Mouse (Mus musculus): ENCODE data around the gene Fosb.

Fosb gene

DNA sequence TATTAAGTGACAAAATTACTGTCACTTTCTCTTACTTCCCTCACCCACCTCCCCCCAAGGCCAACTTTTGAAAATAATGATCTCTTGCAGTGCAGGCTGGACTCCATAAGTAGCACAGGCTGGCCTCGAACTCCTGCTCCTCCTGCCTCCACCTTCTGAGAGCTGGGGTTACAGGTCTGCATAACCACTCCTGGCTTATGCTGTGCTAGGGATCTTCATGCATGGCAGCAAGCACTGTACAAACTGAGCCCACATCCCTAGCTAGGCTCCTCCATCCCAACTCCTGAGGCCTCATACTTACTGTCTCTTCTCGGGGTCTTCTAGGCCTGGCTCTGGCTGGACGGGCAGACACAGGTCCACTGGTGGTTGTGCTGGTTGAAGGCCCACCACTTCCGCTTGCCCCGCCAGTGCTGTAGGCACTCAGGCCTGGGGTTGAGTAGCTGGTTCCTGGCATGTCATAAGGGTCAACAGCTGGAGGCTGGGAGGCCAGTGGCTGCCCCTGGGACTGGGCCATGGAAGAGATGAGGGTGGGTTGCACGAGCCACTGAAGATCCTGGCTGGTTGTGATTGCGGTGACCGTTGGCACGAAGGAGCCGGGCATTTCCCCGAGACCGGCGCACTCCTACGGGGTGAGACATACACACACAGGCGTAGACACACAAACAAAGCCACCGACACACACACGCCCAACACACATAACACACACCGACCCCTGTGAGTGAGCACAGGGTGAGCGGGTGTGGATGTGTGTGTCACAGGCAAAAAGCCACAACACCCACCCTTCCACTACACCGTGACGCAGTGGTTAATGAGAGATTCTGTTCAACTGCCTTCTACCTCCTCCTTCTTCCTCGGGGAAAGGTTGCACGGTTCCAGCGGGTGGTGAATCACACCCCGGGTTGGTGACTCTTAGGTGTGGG lies 2.8 kb downstream of the Fosb start:
- DNase-seq (ENCODE audit: low spot score), result no peak

DNA sequence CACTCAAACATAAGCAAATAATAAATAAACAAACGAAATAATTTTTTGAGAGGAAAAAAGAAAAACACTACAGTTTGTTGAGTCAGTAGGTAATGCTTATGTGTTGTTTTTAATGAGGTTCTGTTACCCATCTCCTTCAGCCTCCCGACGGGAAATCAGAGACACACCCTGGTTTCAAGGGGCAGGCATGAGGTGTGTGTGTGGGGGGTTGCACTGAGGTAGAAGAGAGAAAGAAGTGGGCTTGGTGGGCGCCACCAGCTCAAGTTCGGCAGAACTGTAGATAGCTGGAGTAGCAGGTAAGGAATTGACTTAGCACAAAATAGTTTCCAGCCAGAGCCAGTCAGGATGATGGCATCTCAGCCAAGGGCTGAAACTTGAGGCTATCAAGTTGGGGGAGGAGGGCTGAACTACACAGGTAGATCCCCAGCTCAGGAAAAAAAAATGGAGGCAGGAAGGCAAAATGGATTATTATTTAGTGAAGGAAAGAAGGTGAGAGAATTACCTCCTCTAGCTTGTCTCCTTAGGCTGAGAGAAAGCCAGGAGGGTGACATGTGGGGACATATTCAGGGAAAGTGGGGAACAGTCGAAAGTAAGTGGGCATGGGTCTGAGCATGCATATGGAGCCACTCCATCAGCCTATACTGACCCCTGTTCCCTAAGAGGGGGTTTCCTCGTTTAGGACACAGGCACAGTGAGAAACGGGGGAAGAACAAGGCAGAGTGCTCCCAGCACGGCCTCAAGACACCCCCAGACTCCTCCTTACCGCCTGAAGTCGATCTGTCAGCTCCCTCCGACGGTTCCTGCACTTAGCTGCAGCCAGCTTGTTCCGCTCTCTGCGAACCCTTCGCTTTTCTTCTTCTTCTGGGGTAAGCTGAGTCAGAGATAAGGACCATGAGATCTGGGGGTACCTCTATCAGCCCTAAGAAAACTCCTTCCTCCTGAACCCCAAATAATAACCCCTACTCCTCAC lies 3.8 kb downstream of the Fosb start:
- DNase-seq (ENCODE audit: low spot score), result no peak

DNA sequence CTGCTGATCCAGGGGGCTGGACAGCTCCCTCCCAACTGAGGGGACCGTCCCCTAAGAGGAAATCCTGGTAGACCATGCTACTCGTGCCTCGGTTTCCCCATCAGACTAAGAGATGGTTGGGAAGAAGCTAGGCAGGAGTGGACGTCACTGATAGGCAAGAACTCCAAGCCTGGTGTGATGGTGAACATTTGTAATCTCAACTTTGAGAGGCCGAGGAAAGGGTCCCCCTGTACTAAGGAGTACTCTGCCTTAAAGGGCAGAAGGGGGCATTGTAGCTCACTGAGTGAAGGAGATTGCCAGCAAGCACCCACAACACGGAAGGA lies 4.5 kb downstream of the Fosb start:
- DNase-seq (ENCODE audit: low spot score), result no peak

DNA sequence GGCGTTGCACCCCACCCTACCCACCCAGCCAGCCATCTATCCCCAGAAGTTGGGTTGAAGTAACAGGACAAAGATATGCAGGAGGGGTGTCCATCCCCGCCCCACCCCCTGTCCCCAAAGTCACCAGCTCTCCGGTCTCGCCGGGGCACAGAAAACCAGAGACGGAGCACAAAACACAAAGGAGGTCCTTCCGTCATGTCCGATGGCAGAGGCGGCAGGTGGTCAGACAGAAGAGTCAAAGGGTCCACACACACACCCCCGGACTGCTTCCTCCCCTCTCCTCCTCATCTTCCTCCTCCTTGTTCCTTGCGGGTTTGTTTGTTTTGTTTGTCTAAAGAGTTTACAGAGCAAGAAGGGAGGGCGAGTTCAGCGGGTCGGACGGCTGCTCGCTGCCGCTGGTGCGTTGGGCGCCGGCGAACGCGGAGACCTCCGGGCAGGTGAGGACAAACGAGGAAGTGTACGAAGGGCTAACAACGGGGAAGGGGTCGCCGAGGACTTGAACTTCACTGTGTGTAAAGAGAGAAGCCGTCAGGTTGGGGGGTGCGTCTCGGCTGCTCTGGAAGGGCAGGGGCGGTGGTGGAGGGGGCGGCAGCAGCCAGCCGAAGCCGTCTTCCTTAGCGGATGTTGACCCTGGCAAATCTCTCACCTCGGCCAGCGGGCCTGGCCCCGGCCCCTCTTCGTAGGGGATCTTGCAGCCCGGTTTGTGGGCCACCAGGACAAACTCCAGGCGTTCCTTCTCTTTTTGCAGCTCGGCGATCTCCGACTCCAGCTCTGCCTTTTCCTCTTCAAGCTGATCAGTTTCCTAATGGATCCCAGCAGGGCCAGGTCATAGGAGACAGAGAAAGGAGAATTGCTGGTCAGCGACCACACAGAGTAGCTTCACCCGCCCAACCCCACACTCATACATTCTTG lies 5.1 kb downstream of the Fosb start:
- no peak for DNase-seq (ENCODE audit: low spot score)

DNA sequence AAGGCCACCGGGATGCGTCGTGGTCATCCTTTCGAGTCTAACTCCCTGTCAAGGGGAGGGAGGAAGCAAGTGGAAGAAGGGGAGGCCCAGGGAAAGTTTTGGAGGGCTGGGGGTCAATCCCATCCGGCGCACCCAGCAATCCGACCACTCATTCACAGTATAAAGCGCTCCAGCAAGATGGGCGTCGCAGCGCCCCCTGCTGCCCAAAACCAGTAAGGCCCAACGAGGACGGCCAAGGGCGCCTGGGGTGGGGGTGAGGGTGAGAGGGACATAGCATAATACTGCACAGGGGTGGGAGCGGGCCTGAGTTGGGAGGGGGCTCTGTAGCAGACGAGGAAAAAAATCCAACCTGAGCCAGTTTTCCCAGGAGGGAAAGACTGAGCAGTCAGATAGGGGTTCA lies 6.1 kb downstream of the Fosb start:
- no peak for DNase-seq (ENCODE audit: low spot score)

DNA sequence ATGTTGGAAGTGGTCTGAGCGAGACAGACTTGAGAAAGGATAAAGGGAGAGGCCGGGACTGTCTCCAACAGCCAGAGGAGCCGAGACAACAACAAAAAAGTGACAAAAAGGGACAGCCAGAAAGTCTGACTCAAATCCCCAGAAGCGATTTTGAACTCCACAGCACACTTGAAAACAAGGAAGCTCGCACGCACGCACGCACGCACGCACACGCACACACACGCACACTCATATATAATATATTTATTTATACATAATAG lies 6.9 kb downstream of the Fosb start:
- DNase-seq (ENCODE audit: low spot score), result no peak

DNA sequence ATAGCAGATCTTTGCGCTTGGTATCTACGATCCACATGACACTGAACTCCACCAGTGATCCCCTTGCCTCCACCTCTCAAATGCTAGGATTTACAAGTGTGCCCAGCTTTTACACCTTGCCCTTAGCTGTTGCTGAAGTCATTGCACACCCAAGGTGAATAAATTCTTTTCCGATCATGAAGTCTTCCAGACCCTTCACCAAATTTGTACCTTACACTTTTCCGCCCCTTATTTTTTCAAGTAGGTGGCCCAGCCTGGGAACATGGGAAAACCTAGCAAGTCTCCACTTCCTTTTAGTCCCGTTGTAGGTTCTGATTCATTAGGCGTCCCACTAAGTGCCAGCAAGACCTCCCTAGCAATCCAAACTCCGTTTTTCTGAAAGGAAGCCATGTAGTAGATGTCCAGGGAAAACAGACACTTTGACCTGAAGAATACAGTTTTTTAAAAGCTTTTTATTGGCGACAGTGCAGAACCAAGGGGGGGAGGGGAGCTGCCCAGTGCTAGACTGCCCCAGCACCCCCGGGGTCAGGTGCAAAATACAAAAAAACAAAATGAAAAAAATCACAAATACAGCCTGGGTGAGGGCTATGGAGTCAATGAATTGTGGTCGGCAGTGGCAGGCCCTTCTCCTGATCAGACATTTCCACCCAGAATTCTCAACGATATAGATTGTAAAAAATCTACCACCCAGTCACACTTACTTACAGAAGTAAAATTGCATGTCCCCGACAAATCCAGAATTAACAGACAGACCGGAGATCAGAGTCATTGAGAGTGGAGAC lies 7.4 kb downstream of the Fosb start:
- DNase-seq (ENCODE audit: low spot score), result no peak

DNA sequence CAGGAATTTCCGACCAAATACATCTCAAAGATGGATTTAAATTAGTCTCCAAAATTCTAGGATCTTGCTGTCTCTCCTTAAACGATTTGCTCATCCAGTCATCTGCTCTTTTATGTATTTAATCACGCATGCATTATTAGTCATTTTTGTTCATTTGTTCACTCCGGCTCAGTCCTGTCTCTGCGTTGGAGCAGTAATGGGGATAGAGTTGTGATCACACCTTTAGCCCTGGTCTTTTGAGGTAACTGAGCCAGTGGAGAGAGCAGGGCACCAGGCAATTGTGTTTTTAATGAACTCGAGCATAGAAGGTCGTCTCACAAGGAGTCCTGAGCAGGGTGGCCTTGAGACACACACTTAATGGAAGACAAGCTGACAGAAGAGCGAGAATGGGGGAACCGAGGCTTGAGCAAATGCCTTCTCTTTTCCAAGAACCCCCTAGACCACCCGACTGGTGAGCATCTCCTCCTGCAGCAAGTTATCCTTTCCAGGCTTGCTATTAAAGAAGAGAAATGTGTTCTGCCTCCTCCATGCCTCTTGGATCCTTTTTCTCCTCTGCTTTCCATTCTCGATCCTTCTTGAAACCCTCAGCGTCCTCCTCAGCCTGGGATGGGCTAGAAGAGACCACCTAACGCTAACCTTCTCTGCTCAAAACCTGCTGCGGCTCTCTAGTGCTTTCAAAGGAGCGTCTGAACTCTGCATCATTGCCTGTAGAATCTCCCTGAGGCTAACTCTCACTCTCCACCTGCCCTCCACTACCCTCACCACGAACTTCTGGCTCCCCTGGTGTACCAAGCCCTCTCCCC lies 8.2 kb downstream of the Fosb start:
- DNase-seq (ENCODE audit: low spot score), result no peak

DNA sequence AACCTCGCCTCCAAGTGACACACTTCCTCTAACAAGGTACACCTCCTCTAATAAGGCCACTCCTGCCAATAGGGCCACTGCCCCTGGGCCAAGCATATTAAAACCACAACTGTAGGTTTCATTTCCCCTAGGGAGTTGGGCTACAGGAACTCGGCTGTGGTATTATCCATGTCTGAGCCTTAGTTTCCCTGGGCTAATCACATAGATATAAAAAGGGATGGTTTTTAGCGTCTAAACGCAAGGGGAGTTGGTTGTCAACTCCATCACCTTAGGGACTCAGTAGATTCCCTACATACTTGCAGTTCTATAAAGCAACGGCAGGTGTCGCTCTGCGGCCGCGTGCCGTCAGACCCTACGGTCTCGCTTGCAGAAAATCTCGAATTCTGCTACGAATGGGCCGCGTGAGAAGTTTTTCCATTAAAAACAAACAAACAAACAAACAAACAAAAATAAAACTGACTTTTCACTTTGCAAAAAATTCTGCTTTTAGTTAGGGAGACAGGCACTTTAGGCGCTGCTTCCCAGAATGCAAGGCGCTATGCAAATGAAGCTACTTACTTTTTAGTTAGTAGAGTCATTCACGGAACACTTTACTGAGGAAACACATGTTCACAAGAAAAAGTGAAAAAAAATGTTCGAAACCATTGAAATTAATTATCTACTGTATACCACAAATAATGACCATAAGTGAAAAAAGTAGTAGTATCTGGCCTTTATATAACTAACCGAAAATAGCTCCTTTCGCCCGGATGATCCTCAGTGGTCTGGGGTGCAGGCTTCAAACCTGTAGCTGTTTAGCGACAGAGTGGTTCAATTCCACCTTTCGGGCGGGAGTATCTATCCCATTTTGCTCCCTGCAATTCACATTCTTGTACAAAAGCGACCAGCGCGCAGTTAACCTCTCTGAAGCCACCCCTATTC lies 9.1 kb downstream of the Fosb start:
- peak; percentile 76 for DNase-seq (ENCODE audit: low spot score)

DNA sequence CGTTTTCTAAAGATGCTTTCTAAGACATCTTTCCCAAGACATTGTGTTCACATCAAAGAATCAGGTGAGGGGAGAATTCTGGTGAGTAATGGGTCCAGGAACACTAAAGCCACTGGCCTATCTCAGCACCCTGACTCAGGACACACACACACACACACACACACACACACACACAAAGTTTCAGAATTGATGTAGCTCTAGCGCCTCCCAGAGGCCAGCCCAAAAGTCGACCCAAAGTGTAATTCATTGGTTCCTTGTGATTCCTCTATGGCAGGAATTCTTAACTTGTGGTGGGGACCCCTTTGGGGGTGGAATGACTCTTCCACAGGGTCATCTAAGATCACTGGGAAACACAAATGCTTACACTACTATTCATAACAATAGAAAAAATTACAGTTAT lies 10.7 kb downstream of the Fosb start:
- peak; percentile 69 for DNase-seq (ENCODE audit: low spot score)

DNA sequence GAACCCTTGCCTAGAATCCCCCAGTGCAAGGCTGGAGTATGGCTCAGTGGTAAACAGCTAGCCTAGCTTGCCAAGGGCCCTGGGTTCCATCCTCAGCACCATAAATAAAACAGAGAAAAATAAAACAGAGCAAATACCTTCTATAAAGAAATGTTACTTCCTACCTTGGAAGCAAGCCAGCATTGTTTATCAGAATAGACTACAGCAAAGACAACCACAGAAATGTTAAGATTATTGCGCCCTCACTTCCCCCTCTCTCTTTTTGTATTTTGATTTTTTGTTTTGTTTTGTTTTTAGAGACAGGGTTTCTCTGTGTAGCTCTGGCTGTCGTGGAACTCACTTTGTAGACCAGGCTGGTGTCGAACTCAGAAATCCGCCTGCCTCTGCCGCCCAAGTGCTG lies 12.1 kb downstream of the Fosb start:
- no peak for DNase-seq (ENCODE audit: low spot score)

DNA sequence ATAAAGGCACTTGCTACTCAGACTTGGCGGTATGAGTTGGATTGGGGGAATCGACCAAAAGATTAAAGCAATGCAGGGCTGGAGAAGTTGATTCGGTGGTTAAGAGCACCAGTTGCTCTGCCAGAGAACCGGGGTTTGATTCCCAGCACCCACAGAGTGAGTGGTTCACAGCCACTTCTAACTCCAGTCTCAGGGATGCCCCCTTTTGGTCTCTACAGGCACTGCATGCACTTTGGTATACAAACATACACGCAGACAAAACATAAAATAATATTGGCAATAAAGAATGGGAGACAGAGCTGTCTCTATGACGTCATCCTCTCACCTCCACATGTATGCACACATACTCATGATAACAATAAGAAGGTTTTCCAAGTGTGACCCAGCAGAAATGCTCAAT lies 12.8 kb downstream of the Fosb start:
- no peak for DNase-seq (ENCODE audit: low spot score)

DNA sequence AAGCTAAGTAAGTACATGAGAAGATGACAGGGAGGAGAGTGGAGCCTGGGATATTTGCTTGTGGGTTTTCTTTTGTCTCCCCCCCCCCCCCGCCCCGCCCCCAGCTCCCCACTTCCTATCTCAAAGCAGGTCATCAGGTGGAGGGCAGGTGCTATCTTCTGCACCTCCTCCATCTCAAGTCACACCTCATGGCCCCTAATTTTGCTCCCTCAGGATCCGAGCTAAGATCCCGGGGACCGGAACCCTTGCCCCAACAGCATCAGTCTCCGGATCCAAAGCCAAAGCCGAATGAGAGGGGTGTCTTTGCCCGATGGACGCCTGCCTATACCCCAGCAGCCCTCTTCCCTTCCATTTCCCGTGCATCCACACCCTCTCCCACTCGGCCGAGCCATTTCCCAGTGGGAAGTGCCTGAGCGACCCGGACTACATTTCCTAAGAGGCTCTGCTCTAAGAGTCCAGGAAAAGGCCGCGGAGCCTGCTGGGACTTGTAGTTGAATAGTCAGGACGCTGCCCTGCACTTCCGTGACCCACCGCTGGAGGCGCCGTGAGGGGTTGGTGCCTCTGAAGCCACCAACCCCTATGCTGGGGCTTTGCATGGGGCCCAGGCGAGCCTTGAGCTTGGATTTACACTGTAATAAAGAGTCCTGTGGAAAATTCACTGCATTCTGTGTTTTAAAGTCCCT lies 14.2 kb downstream of the Fosb start:
- peak; percentile 91 for DNase-seq (ENCODE audit: low spot score)

DNA sequence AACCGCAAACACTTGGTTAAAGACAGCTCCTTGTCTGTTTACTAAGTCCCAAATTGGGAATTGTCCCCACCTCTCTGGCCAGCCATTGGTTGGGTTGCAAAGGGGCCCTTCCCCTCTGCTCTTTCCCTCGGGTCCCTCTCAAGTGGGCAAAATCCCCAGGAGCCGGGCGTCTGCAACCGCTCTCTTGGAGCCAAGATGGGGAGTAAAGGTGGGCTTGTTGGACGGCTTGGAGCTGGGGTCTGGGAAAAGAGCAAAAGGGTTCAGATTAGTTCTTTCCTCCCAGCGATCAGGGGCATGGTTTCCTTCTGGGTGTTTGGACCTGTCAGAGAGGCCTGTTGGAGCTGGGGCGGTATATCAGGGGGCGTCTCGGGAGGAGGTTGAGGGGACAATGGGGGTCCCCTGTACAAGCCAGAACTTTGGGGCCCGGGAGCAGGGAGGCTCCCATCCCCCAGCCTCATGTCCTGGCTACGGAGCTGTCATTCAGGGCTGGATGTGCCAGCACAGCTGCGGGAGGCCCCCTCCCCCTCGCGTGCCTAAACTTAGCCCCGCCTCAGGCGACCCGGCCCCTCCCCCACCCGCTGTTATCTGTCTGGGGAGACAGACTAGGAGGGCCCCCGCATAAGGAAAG lies 18.8 kb downstream of the Fosb start:
- no peak for DNase-seq (ENCODE audit: low spot score)

DNA sequence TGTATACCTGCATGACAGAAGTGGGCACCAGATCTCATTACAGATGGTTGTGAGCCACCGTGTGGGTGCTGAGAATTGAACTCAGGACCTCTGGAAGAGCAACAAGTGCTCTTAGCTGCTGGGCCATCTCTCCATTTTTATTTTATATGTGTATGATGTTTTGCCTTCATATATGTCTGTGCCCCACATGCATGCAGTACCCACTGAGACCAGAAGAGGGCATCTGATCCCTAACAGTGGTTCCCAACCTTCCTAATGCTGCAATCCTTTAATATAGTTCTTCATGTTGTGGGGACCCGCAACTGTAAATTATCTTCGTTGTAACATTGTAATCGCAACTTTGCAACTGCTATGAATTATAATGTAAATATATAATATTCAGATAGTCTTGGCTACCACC lies 25.1 kb downstream of the Fosb start:
- no peak for DNase-seq (ENCODE audit: low spot score)

DNA sequence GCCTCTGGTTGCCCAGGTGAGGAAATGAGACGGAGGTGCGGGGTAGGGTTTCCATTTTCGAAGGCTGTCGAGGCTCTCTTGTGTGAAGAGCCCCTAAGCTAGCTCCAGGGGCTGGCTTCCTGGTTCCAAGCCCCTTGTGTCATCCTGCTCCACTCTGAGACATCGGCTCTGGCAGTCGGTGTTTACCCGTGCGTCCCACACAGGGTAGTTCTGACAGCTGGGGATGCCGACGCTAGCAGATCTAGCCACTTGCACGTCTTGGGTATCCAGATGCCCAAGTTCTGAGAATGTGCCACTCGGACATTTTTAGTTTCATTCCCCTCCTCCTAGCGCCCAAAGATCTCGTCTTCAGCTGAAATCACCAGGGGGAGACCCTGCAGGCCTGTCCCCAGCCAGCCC lies 26.4 kb downstream of the Fosb start:
- DNase-seq (ENCODE audit: low spot score), result no peak

DNA sequence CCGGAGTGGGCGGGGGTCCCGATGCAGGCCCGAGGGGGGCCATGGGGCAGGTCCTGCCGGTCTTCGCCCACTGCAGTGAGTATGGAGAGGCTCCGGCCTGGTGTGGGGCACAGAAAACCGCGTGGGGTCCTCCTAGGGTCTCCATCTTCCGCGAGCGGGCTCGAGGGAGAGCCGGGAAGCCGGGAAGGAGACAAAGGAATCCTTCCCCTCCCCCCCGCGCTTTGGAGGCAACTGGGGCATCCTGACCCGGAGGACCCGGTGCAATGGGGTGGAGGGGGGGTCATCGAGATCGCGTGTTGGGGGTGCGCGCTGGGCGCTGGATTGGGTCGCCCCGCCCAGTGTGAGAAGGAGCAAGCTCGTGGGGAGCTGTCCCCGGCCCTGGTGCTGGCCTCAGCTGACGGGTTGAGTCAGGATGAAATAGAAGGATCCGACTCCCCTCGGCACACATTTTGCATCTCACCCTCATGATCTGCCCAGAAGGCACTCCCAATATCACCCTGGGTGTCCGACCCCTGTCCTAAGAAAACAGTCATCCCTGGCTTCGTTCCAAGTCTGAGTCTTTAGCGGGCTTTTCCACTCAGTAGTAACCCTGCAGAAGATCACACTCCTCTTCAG lies 27.0 kb downstream of the Fosb start:
- peak; percentile 47 for DNase-seq (ENCODE audit: low spot score)

DNA sequence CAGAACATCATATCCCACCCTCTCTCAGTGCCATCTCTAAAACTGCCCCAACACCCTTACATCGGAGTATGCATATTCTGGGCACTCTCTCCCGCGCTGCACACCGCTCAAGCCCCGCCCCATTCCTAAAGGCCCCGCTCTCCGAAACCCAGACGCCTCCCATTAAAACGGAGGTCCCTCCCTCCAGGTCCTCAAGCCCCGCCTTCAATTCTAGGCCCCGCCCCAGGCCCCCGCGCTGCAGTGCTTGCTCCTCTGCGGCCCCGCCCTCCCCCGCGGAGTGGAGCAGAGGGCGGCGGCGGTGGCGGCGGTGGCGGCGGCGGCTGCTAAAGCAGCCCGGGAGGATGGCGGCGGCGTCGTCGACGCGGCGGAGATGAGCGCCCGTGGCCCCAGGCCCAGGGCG lies 27.5 kb downstream of the Fosb start, which contains the start of gene Rtn2:
TSS of gene Rtn2 (plus strand) at position 240 of the 400 bp plus-strand sequence.
- peak; percentile 20 for DNase-seq (ENCODE audit: low spot score)
